23 mouse cellular contexts compared by ENCODE assay signal in genomic region chr6:53942190-53942831, GRCm38 (mm10). TPM values are rescaled to one million over a fixed set of nuclear protein-coding genes. Genes with fewer than 3 reads are reported as not detected.
"Had no signal": no experiment of that assay in that cellular context is flagged by ENCODE, and none has a peak within 500 bp of the region (broad histone marks: within the 10 kb centered on the region; RNA-seq: fewer than 3 reads in every experiment).

No protein-coding gene starts in this region.

- H3K36me3 ChIP-seq: liver, embryonic 12.5 days; liver, embryonic 15.5 days; lung, embryonic 15.5 days; midbrain, embryonic 10.5 days; midbrain, embryonic 15.5 days; neural tube, embryonic 12.5 days; neural tube, embryonic 15.5 days had no signal

- H3K9ac ChIP-seq: liver, embryonic 12.5 days; liver, embryonic 15.5 days; lung, embryonic 15.5 days; midbrain, embryonic 15.5 days; neural tube, embryonic 12.5 days; neural tube, embryonic 15.5 days had no signal

- ATAC-seq: intestine, postnatal 0 days; liver, embryonic 12.5 days; midbrain, embryonic 15.5 days had no signal

- H3K27ac ChIP-seq: layer of hippocampus, adult 2 months; left cerebral cortex, adult 2 months; liver, embryonic 12.5 days; liver, embryonic 15.5 days; lung, embryonic 15.5 days; midbrain, embryonic 10.5 days; midbrain, embryonic 15.5 days; neural tube, embryonic 12.5 days; neural tube, embryonic 15.5 days had no signal

- H3K4me1 ChIP-seq: liver, embryonic 12.5 days; liver, embryonic 15.5 days; megakaryocyte, embryonic 14.5 days had no signal

- DNase-seq: kidney, adult 8-10 months; kidney, postnatal 14 days; layer of hippocampus, adult 9-11 months; liver; lung, adult 18-20 months; lung, postnatal 10 days; lung, postnatal 36 days; thymus, adult 18-20 months; thymus, postnatal 36 days had no signal

- H3K4me2 ChIP-seq: liver, embryonic 12.5 days; liver, embryonic 15.5 days; lung, embryonic 15.5 days; midbrain, embryonic 15.5 days; neural tube, embryonic 12.5 days; neural tube, embryonic 15.5 days had no signal

- H3K9me3 ChIP-seq: liver, embryonic 12.5 days; liver, embryonic 15.5 days; lung, embryonic 15.5 days; megakaryocyte, embryonic 14.5 days; midbrain, embryonic 10.5 days; midbrain, embryonic 15.5 days; neural tube, embryonic 12.5 days; neural tube, embryonic 15.5 days had no signal

- H3K4me3 ChIP-seq: layer of hippocampus, adult 2 months; left cerebral cortex, adult 2 months; liver, embryonic 12.5 days; liver, embryonic 15.5 days; lung, embryonic 15.5 days; megakaryocyte, embryonic 14.5 days; midbrain, embryonic 10.5 days; midbrain, embryonic 15.5 days; neural tube, embryonic 12.5 days; neural tube, embryonic 15.5 days had no signal

- H3K27me3 ChIP-seq: liver, embryonic 12.5 days; liver, embryonic 15.5 days; lung, embryonic 15.5 days; midbrain, embryonic 15.5 days; neural tube, embryonic 12.5 days; neural tube, embryonic 15.5 days had no signal

RNA-seq across cellular contexts. Expression of gene Cpvl, which starts 36.2 kb away (rescaled TPM):
- polyA plus RNA-seq: intestine, embryonic 14.5 days; liver, embryonic 12.5 days; liver, embryonic 15.5 days; midbrain, embryonic 15.5 days; neural tube, embryonic 12.5 days; spleen, adult 2 months; urinary bladder, adult 2 months had no signal
